Mouse (Mus musculus) C2C12 (cell line): ENCODE measurements around the gene Frmd6. TPM values are rescaled to one million over a fixed set of nuclear protein-coding genes. Genes with fewer than 3 reads are reported as not detected.

Source experiments
- H3K27me3 ChIP-seq: one replicate; pipeline ENCODE4 v1.6.1; 2011; ENCODE audit not compliant: control insufficient read depth, insufficient read depth, insufficient read length
- H3K36me3 ChIP-seq: one replicate; pipeline ENCODE4 v1.6.1; 2011; ENCODE audit not compliant: control insufficient read depth, insufficient read depth
- H3K4me3 ChIP-seq: one replicate; pipeline ENCODE4 v1.5.1; 2011; ENCODE audit warnings: mild to moderate bottlenecking, control low read depth; ENCODE audit not compliant: poor library complexity, insufficient read depth, severe bottlenecking
- H3K79me2 ChIP-seq: one replicate; pipeline ENCODE4 v1.6.1; 2011; ENCODE audit not compliant: control insufficient read depth, insufficient read depth
- H3K79me3 ChIP-seq: one replicate; pipeline ENCODE4 v1.6.1; 2011; ENCODE audit warnings: low read depth, control low read depth
- H3ac ChIP-seq: one replicate; pipeline ENCODE3; 2011; ENCODE audit warnings: low read depth; ENCODE audit not compliant: control insufficient read depth, insufficient read length
- CEBPB ChIP-seq: IDR thresholded peaks from one replicate; pipeline ENCODE4 v1.6.1; 2011; ENCODE audit warnings: low read depth, mild to moderate bottlenecking, control low read depth, moderate library complexity
- CTCF ChIP-seq: IDR thresholded peaks from one replicate; pipeline ENCODE4 v1.5.1; 2011; ENCODE audit not compliant: control insufficient read depth, insufficient read depth, insufficient read length
- FOSL1 ChIP-seq: IDR thresholded peaks from one replicate; pipeline ENCODE4 v1.8.0; 2011; ENCODE audit warnings: mild to moderate bottlenecking, low read length; ENCODE audit not compliant: poor library complexity, insufficient read depth, severe bottlenecking
- MAX ChIP-seq: IDR thresholded peaks from one replicate; pipeline ENCODE4 v1.6.1; 2011; ENCODE audit warnings: mild to moderate bottlenecking, control low read depth
- MYOD1 ChIP-seq: IDR thresholded peaks from one replicate; pipeline ENCODE4 v1.6.1; 2011; ENCODE audit warnings: low read depth; ENCODE audit not compliant: control insufficient read depth, insufficient read length
- MYOG ChIP-seq: IDR thresholded peaks from one replicate; pipeline ENCODE4 v1.6.1; 2011; ENCODE audit not compliant: control insufficient read depth, insufficient read length; ENCODE audit errors: extremely low read depth
- USF1 ChIP-seq: IDR thresholded peaks from one replicate; pipeline ENCODE4 v1.6.1; 2011; ENCODE audit warnings: low read depth, mild to moderate bottlenecking, control low read depth, moderate library complexity
- polyA plus RNA-seq: library from polyadenylated mRNA; unstranded; fragments of >200 nt; fragmentation: generic; extraction: Trizol; gene quantifications from one replicate; pipeline ENCODE4 v1.2.1, GENCODE M21; 2012; ENCODE audit warnings: missing spikeins

The Frmd6 gene
- polyA plus RNA-seq, 1 experiment: 29.2 TPM

DNA sequence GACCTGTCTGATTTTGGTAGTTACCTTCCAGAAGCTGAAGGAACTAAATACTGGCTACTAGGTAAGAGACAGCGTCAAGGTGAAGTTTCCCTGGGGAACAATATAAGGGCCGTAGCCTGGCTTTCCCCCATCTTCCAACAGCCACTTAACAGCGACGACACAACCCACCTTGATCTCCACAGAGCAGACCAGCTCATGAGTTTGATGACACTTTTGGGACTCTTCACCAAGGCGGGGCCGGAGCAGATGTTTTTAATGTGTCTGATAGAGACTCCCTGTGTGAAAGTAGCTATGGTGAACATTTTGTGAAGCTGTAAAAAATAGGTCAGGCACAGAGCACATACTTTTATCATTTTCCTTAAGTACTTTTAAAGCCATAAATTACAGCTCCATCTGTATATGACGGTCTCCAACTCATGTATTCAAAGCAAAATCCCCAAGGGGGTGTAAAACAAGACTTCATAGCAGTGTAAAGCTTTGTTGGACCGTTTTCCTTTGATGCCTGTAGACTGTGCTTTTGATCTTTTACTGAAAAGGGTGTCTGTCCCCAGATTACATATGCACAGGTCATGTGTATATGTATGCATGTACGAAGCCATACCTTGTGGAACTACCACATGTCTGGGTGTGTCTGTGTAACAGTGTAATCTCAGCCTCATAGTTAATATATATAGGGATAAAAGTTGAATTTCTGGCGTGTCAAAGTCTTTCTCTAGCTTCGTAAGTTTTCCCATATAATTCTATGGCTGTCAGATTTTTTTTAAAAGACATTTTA lies 24.4 kb downstream of the Frmd6 start:
- Histone ChIP-seq H3ac (no peak overlapping the region), H3K4me3 (no peak overlapping the region)
- TF ChIP-seq FOSL1 (no peak), MYOG (no peak), CTCF (no peak), CEBPB (no peak), USF1 (no peak), MYOD1 (no peak)

DNA sequence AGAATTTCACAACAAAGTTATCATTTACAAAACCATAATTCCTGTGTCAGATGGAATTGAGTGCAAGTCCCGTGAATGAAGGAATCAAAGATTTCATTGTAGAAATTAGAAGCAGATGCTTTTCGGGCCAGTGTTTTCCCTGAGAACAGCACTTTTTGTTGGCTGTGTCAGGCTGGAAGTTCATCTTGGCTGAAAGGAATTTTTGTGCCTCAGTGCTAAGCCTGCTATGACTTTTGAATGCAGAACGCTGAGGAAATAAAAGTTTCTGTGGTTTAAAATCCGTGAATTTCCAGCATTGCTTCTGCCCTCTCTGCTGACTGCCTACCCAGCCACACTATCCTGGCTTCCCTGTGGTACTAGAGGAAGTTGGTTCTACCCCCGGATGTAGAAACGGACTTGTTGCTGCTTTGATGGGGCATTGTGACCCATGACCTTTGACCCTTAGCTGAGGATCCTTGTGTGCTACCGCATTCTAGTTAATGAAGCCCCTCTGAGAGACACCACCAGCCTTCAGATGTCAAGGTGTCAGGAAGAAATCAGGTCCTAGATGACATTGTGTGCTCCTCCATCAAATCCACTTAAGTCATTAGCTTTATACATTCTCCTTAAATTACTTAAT lies 26.1 kb downstream of the Frmd6 start:
- Histone ChIP-seq H3K27me3 (no peaks in the 10 kb centered on the region), H3ac (no peak overlapping the region), H3K4me3 (no peak overlapping the region), H3K36me3 (peaks cover 14% of the 10 kb centered on the region), H3K79me2 (peaks cover 100% of the 10 kb centered on the region), H3K79me3 (peaks cover 95% of the 10 kb centered on the region)
- no peak for TF ChIP-seq MAX
- no peak for TF ChIP-seq USF1
- TF ChIP-seq CEBPB: no peak
- TF ChIP-seq FOSL1: no peak
- TF ChIP-seq CTCF: no peak
- no peak for TF ChIP-seq MYOG

More for the DNA sequence above, 24.4 kb downstream of the Frmd6 start:
- H3K79me3 ChIP-seq: peaks cover 96% of the 10 kb centered on the region
- H3K79me2 ChIP-seq: peaks cover 100% of the 10 kb centered on the region
- no peaks in the 10 kb centered on the region for H3K27me3 ChIP-seq
- H3K36me3 ChIP-seq: peaks cover 7% of the 10 kb centered on the region

DNA sequence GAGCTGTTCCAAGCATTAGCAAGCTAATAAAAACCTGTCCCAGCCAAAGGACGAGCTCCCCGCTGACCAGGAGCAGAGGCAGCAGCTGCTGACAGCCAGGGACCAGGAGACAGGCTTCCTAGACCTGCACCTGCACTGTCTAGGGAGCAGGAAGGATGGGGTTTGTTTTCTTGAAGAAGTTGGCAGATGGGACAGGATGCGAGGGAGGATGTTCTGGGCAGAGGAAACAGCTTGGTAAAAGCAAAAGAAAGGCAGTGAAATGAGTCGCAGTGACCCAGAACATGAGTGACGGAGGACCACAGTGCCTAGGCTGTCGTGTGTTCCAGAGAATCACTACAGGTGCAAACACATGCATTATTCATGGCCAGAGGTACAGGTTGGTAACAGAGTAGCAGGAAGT lies 27.7 kb downstream of the Frmd6 start:
- H3K27me3 ChIP-seq: no peaks in the 10 kb centered on the region
- TF ChIP-seq MYOD1 (no peak), CTCF (no peak), FOSL1 (no peak), CEBPB (no peak), MAX (no peak), USF1 (no peak), MYOG (no peak)
- H3K36me3 ChIP-seq: peaks cover 14% of the 10 kb centered on the region
- H3K79me3 ChIP-seq: peaks cover 94% of the 10 kb centered on the region
- H3K79me2 ChIP-seq: peaks cover 100% of the 10 kb centered on the region
- no peak overlapping the region for H3K4me3 ChIP-seq
- H3ac ChIP-seq: no peak overlapping the region

DNA sequence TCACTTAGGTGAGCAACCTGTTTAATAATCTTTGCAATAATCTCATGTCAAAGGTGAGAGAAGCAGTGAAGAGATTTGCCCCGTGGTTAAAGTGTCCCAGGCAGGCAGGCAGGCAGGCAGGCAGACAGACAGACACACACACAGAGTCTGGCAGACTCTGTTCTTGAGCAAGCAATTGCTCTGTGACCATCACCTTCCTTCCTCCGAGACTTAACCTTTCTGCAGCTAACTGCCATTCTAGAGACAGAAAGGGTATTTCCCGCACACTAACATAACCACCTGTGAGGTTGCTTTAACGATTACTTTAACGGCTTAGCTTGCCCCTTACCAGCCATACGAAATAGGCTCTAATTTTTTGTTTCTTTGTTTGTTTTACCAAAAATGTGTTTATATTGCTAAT lies 30.4 kb downstream of the Frmd6 start:
- H3K36me3 ChIP-seq: peaks cover 14% of the 10 kb centered on the region
- TF ChIP-seq USF1 (no peak), MYOG (no peak), CEBPB (no peak), MAX (no peak), CTCF (no peak), FOSL1 (no peak), MYOD1 (no peak)
- peaks cover 94% of the 10 kb centered on the region for H3K79me3 ChIP-seq
- no peak overlapping the region for H3ac ChIP-seq
- H3K27me3 ChIP-seq: no peaks in the 10 kb centered on the region
- H3K79me2 ChIP-seq: peaks cover 100% of the 10 kb centered on the region
- no peak overlapping the region for H3K4me3 ChIP-seq

DNA sequence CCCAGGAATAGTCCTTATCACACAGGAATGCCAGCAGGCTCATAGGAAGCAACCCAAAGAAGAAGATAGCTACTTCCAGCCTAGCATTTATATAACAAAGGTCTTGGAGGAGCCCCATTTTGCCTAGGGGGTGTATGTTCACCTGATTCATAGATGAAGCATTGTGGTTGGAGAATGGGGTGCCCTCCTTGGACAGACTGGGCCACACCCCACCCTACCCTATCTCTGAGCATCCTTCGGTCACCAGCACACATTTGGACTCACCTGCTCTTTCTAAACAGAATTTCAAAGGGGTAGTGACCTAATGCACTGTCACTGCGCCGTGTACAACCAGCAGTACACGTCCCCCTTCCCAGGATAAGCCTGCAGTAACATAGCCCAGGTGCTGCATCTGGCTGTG lies 31.5 kb downstream of the Frmd6 start:
- peaks cover 14% of the 10 kb centered on the region for H3K36me3 ChIP-seq
- peaks cover 91% of the 10 kb centered on the region for H3K79me3 ChIP-seq
- H3K4me3 ChIP-seq: no peak overlapping the region
- peaks cover 100% of the 10 kb centered on the region for H3K79me2 ChIP-seq
- no peak overlapping the region for H3ac ChIP-seq
- TF ChIP-seq CTCF: no peak
- H3K27me3 ChIP-seq: no peaks in the 10 kb centered on the region

DNA sequence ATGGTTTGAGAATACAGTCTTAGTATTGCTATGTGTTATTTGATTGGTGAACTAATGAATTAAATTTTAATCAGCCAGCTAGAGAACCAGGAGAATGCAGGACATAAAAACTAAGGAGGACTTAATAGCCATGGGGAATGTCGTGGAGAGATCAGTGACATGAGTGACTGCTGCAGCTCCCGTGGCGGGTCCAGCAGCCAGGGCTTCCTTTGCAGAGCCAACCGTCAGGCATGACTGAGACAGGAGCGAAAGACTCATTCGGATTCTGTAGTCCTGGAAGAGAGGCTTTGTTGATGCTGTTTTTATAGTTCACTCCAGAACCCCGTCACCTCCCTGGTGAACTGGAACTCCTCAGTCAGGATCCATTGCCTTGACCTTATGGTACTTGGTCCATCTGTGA lies 38.0 kb downstream of the Frmd6 start:
- no peak overlapping the region for H3ac ChIP-seq
- TF ChIP-seq FOSL1 (no peak), CTCF (no peak), USF1 (no peak), MYOG (no peak), MYOD1 (no peak), MAX (no peak), CEBPB (no peak)
- no peaks in the 10 kb centered on the region for H3K27me3 ChIP-seq
- H3K79me2 ChIP-seq: peaks cover 100% of the 10 kb centered on the region
- no peak overlapping the region for H3K4me3 ChIP-seq
- peaks cover 56% of the 10 kb centered on the region for H3K36me3 ChIP-seq
- H3K79me3 ChIP-seq: peaks cover 64% of the 10 kb centered on the region
